In genomic region chr9:69023314-69023713, GRCm38 (mm10) we compare ENCODE assay signal across 22 mouse cellular contexts.
A peak's percentile ranks its signal among the peaks of the same experiment; 100 is the strongest.
DNase-seq lines count a peak whose midpoint lies in the region; ATAC-seq lines count a peak whose summit lies in the region.
"Had no signal": no experiment of that assay in that cellular context is flagged by ENCODE, and none has a peak within 500 bp of the region (broad histone marks: within the 10 kb centered on the region; RNA-seq: fewer than 3 reads in every experiment).

No protein-coding gene starts in this region.

- H3K27me3 ChIP-seq in kidney, embryonic 16.5 days (ENCODE audit: insufficient read depth, low read length), result no peaks in the 10 kb centered on the region
- H3K27me3 ChIP-seq: embryonic facial prominence, embryonic 13.5 days; forebrain, embryonic 13.5 days; hindbrain, embryonic 12.5 days had no signal

- H3K4me3 ChIP-seq in kidney, embryonic 16.5 days (ENCODE audit: low read length), result no peak overlapping the region
- H3K4me3 ChIP-seq: embryonic facial prominence, embryonic 13.5 days; forebrain, embryonic 13.5 days; gastrocnemius, adult 2 months; hindbrain, embryonic 12.5 days had no signal

- no peaks in the 10 kb centered on the region for H3K4me1 ChIP-seq in kidney, embryonic 16.5 days (ENCODE audit: insufficient read depth, low read length)
- H3K4me1 ChIP-seq: embryonic facial prominence, embryonic 13.5 days; forebrain, embryonic 13.5 days; hindbrain, embryonic 12.5 days had no signal

- DNase-seq in thymus, postnatal 0 days (ENCODE audit: low spot score), result peak; percentile 40
- DNase-seq in thymus, postnatal 10 days (ENCODE audit: low spot score in 2 of 2), result no peak
- DNase-seq in naive thymus-derived CD4-positive, alpha-beta T cell, adult 2 months (ENCODE audit: low read depth), result peak; percentile 60
- no peak for DNase-seq in cerebellum, postnatal 14 days
- no peak for DNase-seq in right cerebral cortex, postnatal 4 days
- DNase-seq: adrenal gland, postnatal 10 days; cerebellum, adult 11 months; cerebellum, adult 9-10 months; cerebellum, postnatal 36 days; forebrain, postnatal 0 days; gastrocnemius, adult 2 months; gastrocnemius, postnatal 25 days; heart, adult 11 months; heart, postnatal 10 days; heart, postnatal 4 days had no signal

- H3K27ac ChIP-seq in kidney, embryonic 16.5 days (ENCODE audit: low read length), result no peak overlapping the region
- H3K27ac ChIP-seq: embryonic facial prominence, embryonic 13.5 days; forebrain, embryonic 13.5 days; gastrocnemius, adult 2 months; hindbrain, embryonic 12.5 days had no signal

- no peaks in the 10 kb centered on the region for H3K9me3 ChIP-seq in kidney, embryonic 16.5 days (ENCODE audit: low read length)
- H3K9me3 ChIP-seq: embryonic facial prominence, embryonic 13.5 days; forebrain, embryonic 13.5 days; hindbrain, embryonic 12.5 days had no signal

- H3K36me3 ChIP-seq in kidney, embryonic 16.5 days (ENCODE audit: insufficient read depth, low read length), result no peaks in the 10 kb centered on the region
- H3K36me3 ChIP-seq: embryonic facial prominence, embryonic 13.5 days; G1E; hindbrain, embryonic 12.5 days had no signal

- peak; percentile 77 for ATAC-seq in activated CD4-positive, CD25-positive, alpha-beta regulatory T cell, adult 4 months
- no peak for ATAC-seq in kidney, embryonic 16.5 days (ENCODE audit: low FRiP score, low TSS enrichment)
- ATAC-seq: forebrain, embryonic 13.5 days; forebrain, postnatal 0 days; hindbrain, embryonic 16.5 days had no signal

- no peak overlapping the region for H3K9ac ChIP-seq in kidney, embryonic 16.5 days (replicated peaks; ENCODE audit: low read length)
- H3K9ac ChIP-seq: embryonic facial prominence, embryonic 13.5 days; forebrain, embryonic 13.5 days; forebrain, postnatal 0 days; hindbrain, embryonic 12.5 days had no signal

- WGBS in kidney, embryonic 16.5 days, result 64% methylated on average over 3 of the region's 3 CpGs

- H3K4me2 ChIP-seq in kidney, embryonic 16.5 days (replicated peaks; ENCODE audit: low read depth, low read length), result no peak overlapping the region
- H3K4me2 ChIP-seq: embryonic facial prominence, embryonic 13.5 days; forebrain, embryonic 13.5 days; hindbrain, embryonic 12.5 days had no signal

Comparison
In these comparisons a context has a peak if more than half of its experiments do, and no peak if none do; other contexts are left out.
1. DNase-seq: peak in thymus, postnatal 0 days (single experiment) and naive thymus-derived CD4-positive, alpha-beta T cell, adult 2 months (single experiment); none in thymus, postnatal 10 days (0 of 2), cerebellum, postnatal 14 days (0 of 2) and right cerebral cortex, postnatal 4 days (single experiment).